Mouse (Mus musculus) hindbrain, embryonic 13.5 days (tissue): ENCODE data around the gene Hoxb2. TPM values are rescaled to one million over a fixed set of nuclear protein-coding genes. Genes with fewer than 3 reads are reported as not detected.

Experiments
- ATAC-seq: fragments of 200-750 bp; cut with Nextera tagmentation; 2 replicates; pipeline ENCODE4 v1.8.0; 2017; ENCODE audit warnings: moderate TSS enrichment; ENCODE audit not compliant: low FRiP score
- H3K27ac ChIP-seq: fragments of 300-500 bp; sonication (generic); 2 replicates; pipeline ENCODE4 v1.5.1; 2015; ENCODE audit warnings: inconsistent platforms, mild to moderate bottlenecking, moderate library complexity
- H3K27me3 ChIP-seq: fragments of 300-500 bp; sonication (generic); 2 replicates; pipeline ENCODE4 v1.6.1; 2015; ENCODE audit warnings: mild to moderate bottlenecking, inconsistent platforms
- H3K36me3 ChIP-seq: fragments of 300-500 bp; sonication (generic); 2 replicates; pipeline ENCODE4 v1.6.1; 2015; ENCODE audit warnings: mild to moderate bottlenecking, inconsistent platforms
- H3K4me1 ChIP-seq: fragments of 300-500 bp; sonication (generic); replicated peaks from 2 replicates; pipeline ENCODE4 v1.6.1; 2015; ENCODE audit warnings: inconsistent platforms
- H3K4me2 ChIP-seq: fragments of 300-500 bp; sonication (generic); 2 replicates; pipeline ENCODE4 v1.6.1; 2015; ENCODE audit warnings: inconsistent platforms, mild to moderate bottlenecking, moderate library complexity
- H3K4me3 ChIP-seq: fragments of 300-500 bp; sonication (generic); 2 replicates; pipeline ENCODE4 v1.5.1; 2015; ENCODE audit warnings: mild to moderate bottlenecking, inconsistent platforms
- H3K9ac ChIP-seq: fragments of 300-500 bp; sonication (generic); 2 replicates; pipeline ENCODE4 v1.6.1; 2015; ENCODE audit warnings: mild to moderate bottlenecking, inconsistent platforms
- H3K9me3 ChIP-seq: fragments of 300-500 bp; sonication (generic); 2 replicates; pipeline ENCODE4 v1.6.1; 2016; ENCODE audit warnings: inconsistent platforms
- WGBS: fragments of 180-500 bp; shearing (Covaris S2); methylation state at CpG from one replicate; pipeline ENCODE4 v1.1.7; 2015; 5-methylcytosine and 5-hydroxymethylcytosine counted together
- polyA plus RNA-seq: library from polyadenylated mRNA; unstranded; fragments of >200 nt; fragmentation: Nextera tagmentation; extraction: Ambion mirVana; gene quantifications from 2 replicates; pipeline ENCODE4 v1.2.1, GENCODE M21; 2015

Gene Hoxb2
- polyA plus RNA-seq, 1 experiment from 2014 or later: 47.2 TPM

DNA sequence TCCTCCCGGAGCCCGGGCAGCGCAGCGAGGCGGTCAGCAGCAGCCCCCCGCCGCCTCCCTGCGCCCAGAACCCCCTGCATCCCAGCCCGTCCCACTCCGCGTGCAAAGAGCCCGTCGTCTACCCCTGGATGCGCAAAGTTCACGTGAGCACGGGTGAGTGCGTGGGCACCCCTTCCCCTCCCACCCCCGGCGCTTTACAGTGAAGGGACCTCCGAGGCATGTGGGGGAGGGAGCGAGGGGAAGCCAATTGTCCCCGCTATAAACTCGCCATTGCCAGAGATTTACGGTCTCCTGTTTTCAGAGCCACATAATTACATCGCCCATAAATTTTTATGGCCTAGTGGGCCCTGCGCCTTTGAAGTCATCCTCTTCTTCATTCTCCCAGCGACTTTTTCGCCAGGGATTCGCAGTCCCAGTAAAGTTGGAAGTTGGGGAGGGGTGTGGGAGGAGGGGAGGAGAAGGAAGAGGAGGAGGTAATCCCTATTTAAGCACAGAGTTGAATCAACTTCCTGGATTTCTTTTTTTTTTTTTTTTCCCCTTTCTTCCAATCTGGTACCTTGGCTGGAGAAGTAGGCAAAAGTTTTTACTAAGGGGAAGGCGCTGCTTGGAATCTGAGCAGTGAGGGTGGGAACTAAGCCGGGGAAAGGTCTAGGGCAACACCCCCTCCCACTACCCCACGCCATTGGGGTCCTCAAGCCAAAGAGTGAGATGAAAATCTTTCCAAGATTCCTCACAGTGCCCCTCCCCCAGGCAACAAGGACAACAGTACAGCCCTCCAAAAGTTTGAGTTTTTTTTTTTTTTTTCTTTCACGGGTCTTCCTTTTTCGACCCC, 31.0 kb upstream of the Hoxb2 start:
- WGBS: 0% methylated on average over 28 of the region's 34 CpGs
- Histone ChIP-seq H3K27ac (peak overlapping the region; percentile 100), H3K9me3 (no peaks in the 10 kb centered on the region), H3K36me3 (no peaks in the 10 kb centered on the region), H3K4me1 (peaks cover 3% of the 10 kb centered on the region), H3K4me2 (peak overlapping the region; percentile 83), H3K4me3 (peak overlapping the region; percentile 57), H3K9ac (peak overlapping the region; percentile 99), H3K27me3 (peaks cover 88% of the 10 kb centered on the region)
- peak; percentile 61 for ATAC-seq

DNA sequence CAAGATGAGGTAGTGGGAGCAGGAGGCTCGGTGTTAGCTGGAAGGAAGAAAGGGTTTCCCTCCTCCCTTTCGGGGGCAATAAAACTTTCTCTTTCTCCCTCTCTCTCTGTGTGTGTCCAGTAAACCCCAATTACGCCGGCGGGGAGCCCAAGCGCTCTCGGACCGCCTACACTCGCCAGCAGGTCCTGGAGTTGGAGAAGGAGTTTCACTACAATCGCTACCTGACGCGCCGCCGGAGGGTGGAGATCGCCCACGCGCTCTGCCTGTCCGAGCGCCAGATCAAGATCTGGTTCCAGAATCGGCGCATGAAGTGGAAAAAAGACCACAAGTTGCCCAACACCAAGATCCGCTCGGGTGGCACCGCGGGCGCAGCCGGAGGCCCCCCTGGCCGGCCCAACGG, 30.4 kb upstream of the Hoxb2 start:
- Histone ChIP-seq H3K36me3 (no peaks in the 10 kb centered on the region), H3K4me2 (peak overlapping the region; percentile 83), H3K27me3 (peaks cover 87% of the 10 kb centered on the region), H3K27ac (peak overlapping the region; percentile 100), H3K9me3 (no peaks in the 10 kb centered on the region), H3K4me1 (peaks cover 3% of the 10 kb centered on the region), H3K9ac (peak overlapping the region; percentile 99), H3K4me3 (peak overlapping the region; percentile 57)
- ATAC-seq: no peak
- WGBS: under 1% methylated on average over 29 of the region's 29 CpGs

DNA sequence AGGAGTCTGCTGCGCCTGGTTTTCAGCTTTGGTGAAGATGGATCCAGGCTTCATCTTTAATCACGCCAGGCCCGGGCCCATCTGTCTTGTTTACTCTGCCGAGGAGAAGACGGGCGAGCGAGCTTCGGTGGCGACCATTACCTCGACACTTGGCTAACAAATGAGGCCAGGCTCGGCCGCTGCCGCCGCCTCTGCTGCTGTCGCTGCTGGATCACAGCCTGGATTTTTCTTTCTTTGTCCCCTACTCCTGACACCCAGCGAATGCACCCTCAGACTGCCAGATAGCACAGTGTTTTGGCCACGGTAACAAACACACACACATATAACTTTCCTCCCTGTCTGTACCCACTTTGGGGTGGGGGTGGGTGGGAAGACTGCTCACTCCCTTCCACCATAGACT, 29.6 kb upstream of the Hoxb2 start:
- ATAC-seq: no peak
- H3K9me3 ChIP-seq: no peaks in the 10 kb centered on the region
- WGBS: 5% methylated on average over 17 of the region's 17 CpGs
- H3K4me2 ChIP-seq: peak overlapping the region; percentile 83
- peak overlapping the region; percentile 99 for H3K9ac ChIP-seq
- peak overlapping the region; percentile 57 for H3K4me3 ChIP-seq
- H3K4me1 ChIP-seq: peaks cover 3% of the 10 kb centered on the region
- H3K36me3 ChIP-seq: no peaks in the 10 kb centered on the region
- H3K27ac ChIP-seq: peak overlapping the region; percentile 100
- peaks cover 87% of the 10 kb centered on the region for H3K27me3 ChIP-seq

DNA sequence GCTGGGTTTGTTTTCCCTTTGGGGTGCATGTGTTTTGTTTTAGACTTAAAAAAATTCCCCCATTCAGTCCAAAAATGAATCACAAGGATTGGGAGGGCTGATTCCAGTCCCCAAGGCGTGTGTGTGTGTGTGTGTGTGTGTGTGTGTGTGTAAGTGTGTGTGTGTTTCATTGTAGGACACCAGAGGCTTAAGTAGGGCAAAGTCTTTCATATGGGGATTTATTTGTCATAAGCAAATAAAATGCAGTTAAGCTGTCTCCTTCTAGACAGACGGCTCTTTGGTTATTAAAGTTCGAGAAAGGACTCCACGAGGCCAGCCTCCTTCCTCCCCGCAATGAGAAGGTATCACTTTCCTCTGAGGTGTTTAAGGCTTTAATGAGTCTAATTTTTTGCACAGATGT, 28.5 kb upstream of the Hoxb2 start:
- no peak for ATAC-seq
- H3K36me3 ChIP-seq: no peaks in the 10 kb centered on the region
- H3K9ac ChIP-seq: peak overlapping the region; percentile 99
- H3K27ac ChIP-seq: peak overlapping the region; percentile 100
- H3K4me3 ChIP-seq: peak overlapping the region; percentile 57
- 8% methylated on average over 5 of the region's 5 CpGs for WGBS
- H3K4me1 ChIP-seq: peaks cover 6% of the 10 kb centered on the region
- no peaks in the 10 kb centered on the region for H3K9me3 ChIP-seq
- H3K27me3 ChIP-seq: peaks cover 89% of the 10 kb centered on the region
- peak overlapping the region; percentile 83 for H3K4me2 ChIP-seq

DNA sequence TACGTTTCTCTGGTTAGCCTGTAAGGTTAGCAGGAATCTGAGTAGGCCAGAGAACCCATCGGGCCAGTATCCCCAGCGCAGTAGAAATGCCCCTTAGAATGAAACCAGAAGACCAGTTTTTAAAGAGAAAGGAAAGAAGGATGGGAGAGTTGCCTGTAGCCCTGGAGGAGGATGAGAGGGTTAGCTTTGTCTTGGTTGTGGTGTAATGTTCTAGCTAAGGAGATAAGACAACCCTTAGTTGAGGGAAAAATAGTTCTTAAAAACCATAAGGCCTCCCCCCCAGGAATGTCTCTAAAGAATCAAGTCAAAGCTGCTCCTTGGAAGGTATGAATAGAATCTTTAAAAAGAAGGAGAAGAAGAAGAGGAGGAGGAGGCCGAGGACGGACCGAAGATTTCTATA, 27.6 kb upstream of the Hoxb2 start:
- Histone ChIP-seq H3K9me3 (no peaks in the 10 kb centered on the region), H3K4me2 (peak overlapping the region; percentile 83), H3K4me1 (peaks cover 13% of the 10 kb centered on the region), H3K27ac (peak overlapping the region; percentile 100), H3K36me3 (no peaks in the 10 kb centered on the region), H3K9ac (peak overlapping the region; percentile 99), H3K4me3 (peak overlapping the region; percentile 57), H3K27me3 (peaks cover 92% of the 10 kb centered on the region)
- WGBS: 2% methylated on average over 6 of the region's 6 CpGs
- ATAC-seq: no peak

DNA sequence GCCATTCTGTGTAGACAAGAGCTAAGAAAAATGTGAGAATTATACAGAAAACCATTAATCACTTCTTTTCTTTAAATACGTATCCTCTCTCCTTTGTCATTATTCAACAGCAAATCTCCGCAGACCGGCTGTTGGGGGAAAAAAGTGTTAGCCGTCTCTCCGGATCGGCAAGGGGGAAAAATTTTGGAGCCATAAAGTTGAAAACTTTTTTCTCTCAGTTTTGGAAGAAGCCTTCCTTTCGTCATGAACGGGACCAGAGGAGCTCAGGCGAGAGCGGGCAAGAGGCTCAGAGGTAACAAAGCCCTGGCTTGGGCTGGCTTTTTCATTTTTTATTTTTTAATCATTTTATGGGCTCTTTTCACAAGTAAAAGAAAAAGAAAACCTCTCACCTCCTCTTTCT, 27.2 kb upstream of the Hoxb2 start, which contains the start of gene Hoxb3:
Hoxb3 (plus strand) TSS at position 173 of the 400 bp plus-strand sequence.
- Histone ChIP-seq H3K4me2 (peak within 1 kb of the TSS; percentile 83), H3K27ac (peak within 1 kb of the TSS; percentile 100), H3K27me3 (peaks cover 92% of the 10 kb centered on the region), H3K4me3 (peak within 1 kb of the TSS; percentile 57), H3K9me3 (no peaks in the 10 kb centered on the region), H3K9ac (peak within 1 kb of the TSS; percentile 99), H3K36me3 (no peaks in the 10 kb centered on the region), H3K4me1 (peaks cover 10% of the 10 kb centered on the region)
- 2% methylated on average over 10 of the region's 10 CpGs for WGBS
- ATAC-seq: no peak

DNA sequence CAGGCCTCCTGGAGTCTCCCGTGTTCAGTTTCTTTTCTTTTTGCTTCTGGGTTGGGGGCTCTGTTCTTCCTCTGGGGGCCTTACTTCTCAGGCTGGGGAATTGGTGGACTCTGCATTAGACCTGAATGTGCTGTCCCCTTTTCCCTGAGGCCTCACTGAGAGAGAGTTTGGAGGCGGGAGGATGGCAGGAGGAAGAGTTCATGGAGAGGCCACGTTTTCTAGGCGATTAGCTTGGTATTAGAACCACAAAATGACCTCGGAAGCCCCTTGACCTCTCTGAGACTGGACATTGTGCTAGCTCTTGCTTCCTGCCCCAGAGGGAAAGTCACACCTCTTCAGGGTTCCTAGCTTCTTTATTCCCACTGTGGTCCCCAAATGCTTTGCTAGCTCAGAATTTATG, 26.2 kb upstream of the Hoxb2 start:
- ATAC-seq: no peak
- H3K4me1 ChIP-seq: peaks cover 10% of the 10 kb centered on the region; the same call in 1 of the 2 replicates
- H3K27ac ChIP-seq: peak overlapping the region; percentile 100
- H3K9ac ChIP-seq: peak overlapping the region; percentile 99
- 1% methylated on average over 5 of the region's 5 CpGs for WGBS
- peak overlapping the region; percentile 83 for H3K4me2 ChIP-seq
- H3K27me3 ChIP-seq: peaks cover 95% of the 10 kb centered on the region
- no peaks in the 10 kb centered on the region for H3K36me3 ChIP-seq
- H3K4me3 ChIP-seq: peak overlapping the region; percentile 57
- no peaks in the 10 kb centered on the region for H3K9me3 ChIP-seq

DNA sequence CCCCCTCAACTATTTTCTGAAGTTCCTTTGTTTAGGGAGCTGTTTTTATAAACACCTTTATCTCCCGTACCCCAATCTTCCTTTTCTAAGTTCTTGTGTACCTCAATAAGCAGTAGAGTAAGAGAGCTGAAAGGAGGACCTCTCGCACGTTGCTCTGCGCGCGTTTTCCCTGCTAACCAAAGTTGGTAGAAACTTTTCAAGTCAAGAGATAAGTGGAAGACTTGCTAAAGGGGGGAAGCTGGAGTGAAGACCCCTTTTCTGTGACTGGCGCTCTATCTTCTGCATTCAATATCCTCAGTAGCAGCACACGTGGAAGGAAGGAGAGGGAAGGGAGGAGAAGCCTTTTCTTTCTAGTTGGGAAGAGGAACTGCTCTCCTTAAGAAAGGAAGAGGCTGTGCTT, 25.4 kb upstream of the Hoxb2 start:
- Histone ChIP-seq H3K9ac (peak overlapping the region; percentile 99), H3K27ac (peak overlapping the region; percentile 100), H3K27me3 (peaks cover 95% of the 10 kb centered on the region)

DNA sequence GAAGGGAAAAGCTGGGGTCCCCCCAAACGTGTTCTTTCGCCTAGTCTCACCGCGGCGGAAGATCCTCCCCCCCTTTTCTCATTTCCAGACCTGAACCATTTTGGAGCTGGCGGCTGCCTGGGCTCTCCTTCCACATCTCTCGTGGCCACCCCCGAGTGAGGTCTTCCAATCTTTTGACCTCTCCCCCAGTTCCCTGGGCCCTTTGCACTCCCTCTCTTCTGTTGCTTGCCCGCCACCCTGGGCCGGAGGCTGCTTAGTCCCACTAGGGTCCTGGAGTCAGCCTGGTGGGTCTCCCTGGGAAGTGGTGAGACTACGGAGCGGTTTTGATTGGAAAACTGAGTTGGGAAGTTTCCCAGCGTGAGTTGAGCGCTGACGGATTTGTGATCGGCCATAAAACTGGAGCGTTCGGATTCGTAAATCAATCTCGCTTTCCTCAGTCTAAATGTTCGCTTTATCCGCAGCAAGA, 24.5 kb upstream of the Hoxb2 start:
- peak overlapping the region; percentile 57 for H3K4me3 ChIP-seq

More for the DNA sequence above, 25.4 kb upstream of the Hoxb2 start:
- Histone ChIP-seq H3K4me1 (peaks cover 11% of the 10 kb centered on the region; the same call in 1 of the 2 replicates), H3K9me3 (no peaks in the 10 kb centered on the region), H3K4me2 (peak overlapping the region; percentile 83), H3K4me3 (peak overlapping the region; percentile 57), H3K36me3 (no peaks in the 10 kb centered on the region)
- 2% methylated on average over 8 of the region's 8 CpGs for WGBS
- ATAC-seq: no peak

DNA sequence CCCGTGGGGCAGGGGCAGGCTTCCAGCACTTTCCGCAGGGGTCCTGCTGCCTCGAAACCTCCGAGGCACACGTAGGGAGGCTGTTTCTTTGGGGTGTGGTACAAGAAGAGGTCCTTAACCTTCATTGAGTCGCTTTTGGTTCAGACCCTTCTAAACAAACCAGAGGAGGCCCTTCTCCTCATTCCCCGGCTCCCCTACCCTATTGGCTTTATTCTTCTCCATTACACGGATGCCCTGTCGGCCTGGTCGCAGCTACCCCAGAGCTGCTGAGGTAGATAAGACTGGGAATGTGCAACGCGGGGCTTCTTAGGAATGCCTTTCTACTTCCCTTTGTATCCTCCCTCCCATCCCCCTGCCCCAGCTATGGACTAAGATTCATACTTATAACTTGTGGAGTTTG, 23.6 kb upstream of the Hoxb2 start:
- H3K4me3 ChIP-seq: peak overlapping the region; percentile 57
- H3K4me1 ChIP-seq: peaks cover 21% of the 10 kb centered on the region

More for the DNA sequence above, 24.5 kb upstream of the Hoxb2 start:
- Histone ChIP-seq H3K4me2 (peak overlapping the region; percentile 83), H3K9ac (peak overlapping the region; percentile 99), H3K9me3 (no peaks in the 10 kb centered on the region), H3K27ac (peak overlapping the region; percentile 100), H3K36me3 (no peaks in the 10 kb centered on the region), H3K4me1 (peaks cover 16% of the 10 kb centered on the region), H3K27me3 (peaks cover 97% of the 10 kb centered on the region)
- under 1% methylated on average over 22 of the region's 22 CpGs for WGBS
- ATAC-seq: no peak

DNA sequence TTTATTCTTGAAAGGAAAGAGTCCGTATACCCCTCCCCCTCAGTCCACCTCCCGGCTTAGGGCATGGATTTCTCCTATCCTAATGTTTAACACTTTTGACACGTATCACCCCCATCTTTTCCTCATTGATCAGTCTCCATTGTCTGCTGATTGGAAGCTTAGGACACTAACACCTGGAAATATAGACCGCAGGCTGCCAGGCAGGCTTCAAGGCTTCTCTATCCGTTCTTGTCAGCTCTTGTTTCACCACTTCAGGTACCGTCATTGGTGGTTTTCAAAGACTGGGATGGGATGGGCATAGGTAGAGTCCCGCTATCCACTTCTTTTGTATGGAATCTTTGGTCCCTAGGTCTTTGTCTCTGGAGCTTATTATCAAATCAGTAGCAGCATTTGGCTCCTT, 23.2 kb upstream of the Hoxb2 start:
- H3K9ac ChIP-seq: peak overlapping the region; percentile 99
- peaks cover 97% of the 10 kb centered on the region for H3K27me3 ChIP-seq
- WGBS: 4% methylated on average over 7 of the region's 7 CpGs
- H3K9me3 ChIP-seq: no peaks in the 10 kb centered on the region
- peak overlapping the region; percentile 83 for H3K4me2 ChIP-seq
- no peaks in the 10 kb centered on the region for H3K36me3 ChIP-seq
- H3K4me3 ChIP-seq: peak overlapping the region; percentile 57
- ATAC-seq: no peak
- peak overlapping the region; percentile 100 for H3K27ac ChIP-seq
- H3K4me1 ChIP-seq: peaks cover 23% of the 10 kb centered on the region

More for the DNA sequence above, 23.6 kb upstream of the Hoxb2 start:
- peaks cover 97% of the 10 kb centered on the region for H3K27me3 ChIP-seq
- ATAC-seq: no peak
- H3K4me2 ChIP-seq: peak overlapping the region; percentile 83
- H3K9me3 ChIP-seq: no peaks in the 10 kb centered on the region
- peak overlapping the region; percentile 100 for H3K27ac ChIP-seq
- H3K36me3 ChIP-seq: no peaks in the 10 kb centered on the region
- WGBS: under 1% methylated on average over 12 of the region's 12 CpGs
- peak overlapping the region; percentile 99 for H3K9ac ChIP-seq

DNA sequence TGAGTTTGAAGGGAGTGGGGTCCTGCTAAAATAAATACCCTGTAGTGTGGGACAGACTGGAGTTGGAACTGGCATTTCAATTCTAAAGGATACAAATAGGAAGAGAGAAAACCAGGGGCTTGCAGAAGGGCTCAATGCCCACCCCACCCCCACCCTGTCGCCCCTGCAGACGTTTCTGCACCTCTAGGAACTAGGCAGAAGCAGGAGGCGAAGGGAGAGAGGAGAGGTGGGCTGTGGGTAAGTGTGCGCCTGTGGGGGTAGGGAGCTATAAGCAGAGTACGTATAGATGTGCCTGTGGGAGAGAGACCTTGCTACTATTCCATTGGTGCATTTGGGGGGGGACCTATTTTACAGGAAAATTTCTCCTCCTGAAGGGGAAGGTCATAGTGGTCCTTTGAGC, 22.6 kb upstream of the Hoxb2 start:
- Histone ChIP-seq H3K27ac (peak overlapping the region; percentile 100), H3K36me3 (no peaks in the 10 kb centered on the region), H3K4me2 (peak overlapping the region; percentile 83), H3K9me3 (no peaks in the 10 kb centered on the region), H3K4me3 (peak overlapping the region; percentile 57), H3K9ac (peak overlapping the region; percentile 99), H3K4me1 (peaks cover 23% of the 10 kb centered on the region), H3K27me3 (peaks cover 97% of the 10 kb centered on the region)
- peak; percentile 62 for ATAC-seq
- 3% methylated on average over 5 of the region's 5 CpGs for WGBS
